Mouse (Mus musculus): ENCODE data around the gene Satb2. TPM values are rescaled to one million over a fixed set of nuclear protein-coding genes. Genes with fewer than 3 reads are reported as not detected.

The Satb2 gene
- polyA plus RNA-seq (2015; fragmentation: Nextera tagmentation; extraction: Ambion mirVana), result 1.2 and 1.7 TPM in 2 replicates

- H3K9me3 ChIP-seq (replicated peaks), result no peaks in the 10 kb centered on the region
- no peaks in the 10 kb centered on the region for H3K36me3 ChIP-seq
- peaks cover 73% of the 10 kb centered on the region for H3K27me3 ChIP-seq (replicated peaks)
- no peak within 1 kb of the TSS for H3K27ac ChIP-seq (replicated peaks)
- peak within 1 kb of the TSS; percentile 53 for H3K4me2 ChIP-seq
- WGBS, result 3% methylated on average over 19 of the region's 19 CpGs
- H3K9ac ChIP-seq (replicated peaks), result no peak within 1 kb of the TSS
- peak within 1 kb of the TSS; percentile 30; the same call in 1 of the 2 replicates for H3K4me3 ChIP-seq (replicated peaks)
- no peak for ATAC-seq (ENCODE audit: low FRiP score)
- H3K4me1 ChIP-seq, result peaks cover 29% of the 10 kb centered on the region
These were observed at the start of gene Satb2 for GRCm38 (mm10) chr1:56978151-56978700. Satb2 (minus strand) TSS chr1:56978650.

- no peak overlapping the region for H3K4me3 ChIP-seq (replicated peaks)
These were observed 40.5 kb upstream of the Satb2 start for GRCm38 (mm10) chr1:57018941-57019340.

GRCm38 (mm10) chr1:57013856-57014255 is 35.4 kb upstream of the Satb2 start:
- H3K4me1 ChIP-seq, result no peaks in the 10 kb centered on the region
- no peaks in the 10 kb centered on the region for H3K36me3 ChIP-seq
- no peak overlapping the region for H3K4me2 ChIP-seq
- no peak overlapping the region for H3K27ac ChIP-seq (replicated peaks)
- no peaks in the 10 kb centered on the region for H3K27me3 ChIP-seq (replicated peaks)
- no peak for ATAC-seq (ENCODE audit: low FRiP score)
- no peak overlapping the region for H3K9ac ChIP-seq (replicated peaks)
- H3K9me3 ChIP-seq (replicated peaks), result no peaks in the 10 kb centered on the region
- H3K4me3 ChIP-seq (replicated peaks), result no peak overlapping the region

More at GRCm38 (mm10) chr1:57018941-57019340, 40.5 kb upstream of the Satb2 start:
- Histone ChIP-seq H3K4me2 (no peak overlapping the region), H3K9ac (replicated peaks) (no peak overlapping the region), H3K27ac (replicated peaks) (no peak overlapping the region), H3K4me1 (no peaks in the 10 kb centered on the region), H3K36me3 (no peaks in the 10 kb centered on the region), H3K27me3 (replicated peaks) (no peaks in the 10 kb centered on the region), H3K9me3 (replicated peaks) (no peaks in the 10 kb centered on the region)
- ATAC-seq (ENCODE audit: low FRiP score), result no peak

GRCm38 (mm10) chr1:57009171-57009570 is 30.7 kb upstream of the Satb2 start:
- Histone ChIP-seq H3K9ac (replicated peaks) (no peak overlapping the region), H3K4me3 (replicated peaks) (no peak overlapping the region), H3K27ac (replicated peaks) (no peak overlapping the region), H3K9me3 (replicated peaks) (no peaks in the 10 kb centered on the region), H3K4me2 (no peak overlapping the region), H3K4me1 (no peaks in the 10 kb centered on the region), H3K36me3 (no peaks in the 10 kb centered on the region), H3K27me3 (replicated peaks) (no peaks in the 10 kb centered on the region)
- 56% methylated on average over 4 of the region's 4 CpGs for WGBS
- ATAC-seq (ENCODE audit: low FRiP score), result no peak

- Histone ChIP-seq H3K4me1 (no peaks in the 10 kb centered on the region), H3K9me3 (replicated peaks) (no peaks in the 10 kb centered on the region), H3K4me3 (replicated peaks) (no peak overlapping the region), H3K9ac (replicated peaks) (no peak overlapping the region), H3K4me2 (no peak overlapping the region), H3K27ac (replicated peaks) (no peak overlapping the region), H3K36me3 (no peaks in the 10 kb centered on the region), H3K27me3 (replicated peaks) (no peaks in the 10 kb centered on the region; the same call in 1 of the 2 replicates)
- 71% methylated on average over 2 of the region's 2 CpGs for WGBS
- ATAC-seq (ENCODE audit: low FRiP score), result no peak
These were observed 16.6 kb upstream of the Satb2 start for GRCm38 (mm10) chr1:56995041-56995440.

GRCm38 (mm10) chr1:56992310-56992709 is 13.9 kb upstream of the Satb2 start:
- H3K4me3 ChIP-seq (replicated peaks), result no peak overlapping the region
- H3K4me2 ChIP-seq, result no peak overlapping the region
- WGBS, result 74% methylated on average over 5 of the region's 5 CpGs
- peaks cover 6% of the 10 kb centered on the region; the same call in 1 of the 2 replicates for H3K27me3 ChIP-seq (replicated peaks)
- no peak overlapping the region for H3K27ac ChIP-seq (replicated peaks)
- H3K9me3 ChIP-seq (replicated peaks), result no peaks in the 10 kb centered on the region
- no peaks in the 10 kb centered on the region for H3K4me1 ChIP-seq
- ATAC-seq (ENCODE audit: low FRiP score), result no peak
- H3K9ac ChIP-seq (replicated peaks), result no peak overlapping the region
- no peaks in the 10 kb centered on the region for H3K36me3 ChIP-seq

GRCm38 (mm10) chr1:56991613-56992012 is 13.2 kb upstream of the Satb2 start:
- H3K27ac ChIP-seq (replicated peaks), result no peak overlapping the region
- ATAC-seq (ENCODE audit: low FRiP score), result no peak
- H3K27me3 ChIP-seq (replicated peaks), result peaks cover 9% of the 10 kb centered on the region
- H3K4me2 ChIP-seq, result no peak overlapping the region
- no peak overlapping the region for H3K4me3 ChIP-seq (replicated peaks)
- H3K9ac ChIP-seq (replicated peaks), result no peak overlapping the region
- no peaks in the 10 kb centered on the region for H3K4me1 ChIP-seq
- no peaks in the 10 kb centered on the region for H3K36me3 ChIP-seq
- 66% methylated on average over 4 of the region's 4 CpGs for WGBS
- no peaks in the 10 kb centered on the region for H3K9me3 ChIP-seq (replicated peaks)

- 0 out of 2 replicates have a peak, but pooled peaks have one; percentile 2 for ATAC-seq (ENCODE audit: low FRiP score)
- H3K4me3 ChIP-seq (replicated peaks), result peak overlapping the region; percentile 7; the same call in 1 of the 2 replicates
- no peak overlapping the region for H3K27ac ChIP-seq (replicated peaks)
- H3K36me3 ChIP-seq, result no peaks in the 10 kb centered on the region
- H3K27me3 ChIP-seq (replicated peaks), result peaks cover 76% of the 10 kb centered on the region
- H3K4me1 ChIP-seq, result peaks cover 13% of the 10 kb centered on the region
- peak overlapping the region; percentile 28 for H3K4me2 ChIP-seq
- WGBS, result 6% methylated on average over 14 of the region's 14 CpGs
- H3K9me3 ChIP-seq (replicated peaks), result no peaks in the 10 kb centered on the region
- H3K9ac ChIP-seq (replicated peaks), result no peak overlapping the region
These were observed 6.0 kb upstream of the Satb2 start for GRCm38 (mm10) chr1:56984483-56984810.

GRCm38 (mm10) chr1:56983771-56984482 is 5.5 kb upstream of the Satb2 start:
- ATAC-seq (ENCODE audit: low FRiP score), result peak; percentile 38; the same call in 1 of the 2 replicates
- Histone ChIP-seq H3K9ac (replicated peaks) (no peak overlapping the region), H3K27ac (replicated peaks) (no peak overlapping the region), H3K27me3 (replicated peaks) (peaks cover 78% of the 10 kb centered on the region), H3K9me3 (replicated peaks) (no peaks in the 10 kb centered on the region), H3K4me1 (peaks cover 13% of the 10 kb centered on the region), H3K4me3 (replicated peaks) (peak overlapping the region; percentile 7; the same call in 1 of the 2 replicates), H3K36me3 (no peaks in the 10 kb centered on the region), H3K4me2 (peak overlapping the region; percentile 28)
- 3% methylated on average over 25 of the region's 25 CpGs for WGBS

GRCm38 (mm10) chr1:56983100-56983590 is 4.7 kb upstream of the Satb2 start:
- peaks cover 81% of the 10 kb centered on the region for H3K27me3 ChIP-seq (replicated peaks)
- no peak for ATAC-seq (ENCODE audit: low FRiP score)

GRCm38 (mm10) chr1:56982631-56983030 is 4.2 kb upstream of the Satb2 start:
- no peaks in the 10 kb centered on the region for H3K9me3 ChIP-seq (replicated peaks)
- H3K4me2 ChIP-seq, result no peak overlapping the region
- H3K4me1 ChIP-seq, result peaks cover 19% of the 10 kb centered on the region
- no peak overlapping the region for H3K27ac ChIP-seq (replicated peaks)
- H3K36me3 ChIP-seq, result no peaks in the 10 kb centered on the region
- no peak overlapping the region for H3K4me3 ChIP-seq (replicated peaks)
- ATAC-seq (ENCODE audit: low FRiP score), result no peak
- no peak overlapping the region for H3K9ac ChIP-seq (replicated peaks)
- WGBS, result 4% methylated on average over 8 of the region's 8 CpGs
- peaks cover 84% of the 10 kb centered on the region for H3K27me3 ChIP-seq (replicated peaks)

More at GRCm38 (mm10) chr1:56983100-56983590, 4.7 kb upstream of the Satb2 start:
- no peaks in the 10 kb centered on the region for H3K36me3 ChIP-seq
- no peak overlapping the region for H3K4me3 ChIP-seq (replicated peaks)
- H3K9me3 ChIP-seq (replicated peaks), result no peaks in the 10 kb centered on the region
- WGBS, result 6% methylated on average over 8 of the region's 8 CpGs
- no peak overlapping the region for H3K9ac ChIP-seq (replicated peaks)
- H3K4me1 ChIP-seq, result peaks cover 15% of the 10 kb centered on the region
- H3K27ac ChIP-seq (replicated peaks), result no peak overlapping the region
- H3K4me2 ChIP-seq, result no peak overlapping the region

- peaks cover 85% of the 10 kb centered on the region for H3K27me3 ChIP-seq (replicated peaks)
- no peaks in the 10 kb centered on the region for H3K9me3 ChIP-seq (replicated peaks)
- H3K36me3 ChIP-seq, result no peaks in the 10 kb centered on the region
- H3K4me3 ChIP-seq (replicated peaks), result no peak overlapping the region
- ATAC-seq (ENCODE audit: low FRiP score), result no peak
- H3K4me2 ChIP-seq, result no peak overlapping the region
- WGBS, result 5% methylated on average over 11 of the region's 11 CpGs
- H3K4me1 ChIP-seq, result peaks cover 25% of the 10 kb centered on the region
- no peak overlapping the region for H3K27ac ChIP-seq (replicated peaks)
- no peak overlapping the region for H3K9ac ChIP-seq (replicated peaks)
These were observed 3.6 kb upstream of the Satb2 start for GRCm38 (mm10) chr1:56981947-56982555.

All from neural tube, embryonic 15.5 days (tissue).